Mouse (Mus musculus) heart, postnatal 10 days (tissue): ENCODE measurements around the gene Creb5. TPM values are rescaled to one million over a fixed set of nuclear protein-coding genes. Genes with fewer than 3 reads are reported as not detected.

ENCODE experiments used
- DNase-seq, 2 experiments: peaks; one replicate each; pipeline ENCODE4 v3.0.0; 2021
- intact Hi-C: fragments of 180-260 bp; cut with DNase I; formaldehyde crosslinking; loops from one replicate; pipeline ENCODE4 v1.15.1; 2025
- total RNA-seq, 2 experiments: library from RNA; stranded (reverse); gene quantifications; 2 replicates each; pipeline ENCODE4 v1.2.3; 2021

The Creb5 gene
- total RNA-seq, 2 experiments from 2014 or later = 26.2 to 30.8 TPM

DNA sequence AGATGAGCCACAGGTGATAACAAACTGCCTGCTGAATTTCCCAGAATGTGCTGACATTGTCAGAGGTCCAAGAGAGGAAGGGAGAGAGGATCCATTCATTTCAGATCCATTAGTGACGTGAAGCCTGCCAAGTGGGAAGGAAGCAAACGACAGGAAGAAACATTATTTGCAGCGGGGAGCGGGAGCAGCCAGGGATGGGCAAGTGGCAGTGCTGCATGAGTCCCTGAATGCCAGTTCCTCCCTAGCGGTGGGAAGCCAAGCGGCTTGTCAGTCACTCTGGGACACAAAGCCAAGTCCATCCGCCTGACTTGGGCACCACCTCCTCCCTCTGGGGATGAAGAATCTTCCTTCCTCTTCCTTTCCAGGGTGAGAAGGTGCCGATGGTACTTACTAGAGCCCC lies 183.5 kb downstream of the Creb5 start:
- intact Hi-C loops = no loop called here
- DNase-seq = peak; percentile 41

- intact Hi-C loops = no loop called here
- DNase-seq = no peak
Observed at GRCm38 (mm10) chr6:53470999-53471591, 184.0 kb downstream of the Creb5 start.

DNA sequence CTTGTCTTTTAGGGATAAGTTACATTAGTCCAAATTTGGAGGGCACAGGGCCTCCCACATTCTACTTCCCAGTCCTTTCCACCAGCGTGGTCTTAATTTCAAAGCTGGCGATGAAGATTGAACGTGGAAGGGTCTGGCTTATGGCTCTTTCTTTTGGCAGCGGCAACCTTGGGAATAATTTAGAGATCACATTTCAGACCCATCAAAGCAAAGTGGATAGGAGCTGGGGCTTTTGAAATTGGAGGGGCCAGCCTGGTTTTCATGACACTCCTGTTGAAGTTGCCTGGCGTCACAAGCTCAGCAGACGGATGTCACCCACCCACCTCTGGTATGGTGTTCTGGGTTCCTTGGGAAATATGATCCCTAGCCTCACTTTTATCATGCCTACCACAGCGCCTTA lies 185.7 kb downstream of the Creb5 start:
- no peak for DNase-seq
- intact Hi-C loops = no loop called here

DNA sequence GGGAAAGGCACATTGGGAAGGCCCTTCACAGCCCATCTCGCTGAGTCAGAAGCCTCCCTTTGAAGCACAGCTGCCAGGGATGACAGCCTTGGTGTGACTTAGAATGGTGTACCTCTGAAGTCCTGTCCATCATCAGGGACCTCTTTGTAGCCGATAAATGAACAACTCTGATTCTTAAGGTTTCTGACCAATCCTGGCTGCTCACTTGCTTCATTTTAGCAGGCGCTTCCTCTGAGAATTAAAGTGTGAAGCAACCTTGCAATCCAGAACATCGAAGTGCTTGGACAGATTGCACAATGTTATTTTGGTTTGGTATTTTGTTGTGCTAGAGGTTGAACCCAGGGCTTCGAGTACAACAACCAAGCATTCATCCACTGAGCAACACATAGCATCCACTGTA lies 190.4 kb downstream of the Creb5 start:
- intact Hi-C loops = no loop called here
- no peak for DNase-seq

DNA sequence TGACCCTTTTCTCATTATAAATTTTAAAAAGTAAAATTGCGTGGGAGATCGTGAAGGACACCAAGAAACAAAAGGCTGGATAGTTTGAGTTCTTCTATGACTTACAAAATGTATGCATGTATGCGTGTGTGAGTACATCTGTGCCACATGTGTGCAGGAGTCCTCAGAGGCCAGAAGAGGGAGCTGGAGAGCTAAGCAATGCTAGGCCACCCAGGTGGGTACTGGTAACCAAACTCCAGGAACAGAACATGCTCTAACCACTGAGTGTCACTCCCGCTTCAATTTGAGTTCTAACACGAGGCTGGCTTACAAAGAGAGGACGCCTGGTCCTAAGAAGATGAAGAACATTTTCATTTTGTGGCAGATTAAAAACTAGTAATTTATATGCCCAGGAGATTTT lies 203.8 kb downstream of the Creb5 start:
- DNase-seq = no peak
- intact Hi-C loops = no loop called here

GRCm38 (mm10) chr6:53491331-53491730 lies 204.3 kb downstream of the Creb5 start:
- intact Hi-C loops = no loop called here
- DNase-seq = no peak

GRCm38 (mm10) chr6:53493864-53494263 lies 206.8 kb downstream of the Creb5 start:
- no peak for DNase-seq
- intact Hi-C loops = no loop called here

GRCm38 (mm10) chr6:53495667-53496066 lies 208.6 kb downstream of the Creb5 start:
- intact Hi-C loops = no loop called here
- no peak for DNase-seq

GRCm38 (mm10) chr6:53496325-53496753 lies 209.3 kb downstream of the Creb5 start:
- intact Hi-C loops = no loop called here
- DNase-seq = peak; percentile 62

DNA sequence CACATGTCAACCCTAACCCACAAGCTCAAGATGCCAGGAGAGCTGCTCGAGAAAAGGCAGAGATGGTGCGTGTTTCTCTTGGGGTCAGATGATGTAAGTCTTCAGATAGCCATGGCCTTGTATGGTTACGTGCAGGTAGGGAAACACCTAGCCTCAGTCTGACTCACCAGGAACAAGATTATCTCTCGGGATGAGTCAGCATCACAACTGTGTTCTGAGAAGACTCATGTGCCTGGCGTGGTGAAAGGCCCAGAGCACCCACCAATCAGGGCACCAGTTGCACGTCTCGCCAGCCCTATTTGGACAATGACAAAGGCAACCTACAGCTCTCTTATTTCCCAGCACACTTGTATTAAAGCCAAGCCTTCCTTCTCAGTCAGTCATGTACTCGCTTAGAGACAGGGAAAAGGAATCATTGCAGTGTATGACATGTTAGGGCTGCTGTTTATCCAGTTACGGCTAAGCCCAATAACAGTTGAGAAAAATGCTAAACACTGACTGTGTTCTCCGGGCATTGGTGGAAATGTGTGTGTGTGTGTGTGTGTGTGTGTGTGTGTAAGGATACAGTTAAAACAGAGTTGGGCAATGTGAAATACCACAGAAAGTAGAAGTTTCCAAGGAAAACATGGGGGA lies 210.9 kb downstream of the Creb5 start:
- intact Hi-C loops = no loop called here
- no peak for DNase-seq

- no peak for DNase-seq
- intact Hi-C loops = no loop called here
Observed at GRCm38 (mm10) chr6:53499621-53500295, 212.7 kb downstream of the Creb5 start.

DNA sequence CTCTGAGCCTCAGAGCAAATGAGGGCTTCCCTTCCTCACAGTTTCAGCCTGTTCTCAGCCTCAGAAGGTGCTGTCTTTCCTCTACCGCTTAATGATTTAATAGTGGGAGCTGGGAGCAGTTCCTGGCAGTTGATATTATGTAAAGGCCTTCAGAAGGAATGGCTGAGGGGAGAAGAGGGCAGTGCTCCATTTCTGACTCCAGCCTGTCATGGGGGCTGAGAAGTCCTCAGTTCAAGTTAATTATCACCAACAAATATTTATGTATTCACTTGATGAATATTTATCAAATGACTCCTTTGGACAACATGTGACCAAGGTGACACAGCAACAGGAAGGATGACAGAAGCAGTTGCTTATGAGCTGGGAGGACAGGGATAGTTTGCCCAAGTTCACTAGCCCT lies 214.2 kb downstream of the Creb5 start:
- DNase-seq = no peak
- intact Hi-C loops = no loop called here

- intact Hi-C loops = loop anchor here (5.0 kb wide), 1 partner anchor 220 kb away; the partner anchor contains the start of gene Creb5
- peak; percentile 46 to 57 for DNase-seq
Observed at GRCm38 (mm10) chr6:53506947-53507564, 220.0 kb downstream of the Creb5 start.

GRCm38 (mm10) chr6:53508847-53509494 lies 221.9 kb downstream of the Creb5 start:
- no peak for DNase-seq
- intact Hi-C loops = loop anchor here (5.0 kb wide), 1 partner anchor 222 kb away; the partner anchor contains the start of gene Creb5

GRCm38 (mm10) chr6:53510005-53510404 lies 222.9 kb downstream of the Creb5 start:
- intact Hi-C loops = no loop called here
- no peak for DNase-seq

DNA sequence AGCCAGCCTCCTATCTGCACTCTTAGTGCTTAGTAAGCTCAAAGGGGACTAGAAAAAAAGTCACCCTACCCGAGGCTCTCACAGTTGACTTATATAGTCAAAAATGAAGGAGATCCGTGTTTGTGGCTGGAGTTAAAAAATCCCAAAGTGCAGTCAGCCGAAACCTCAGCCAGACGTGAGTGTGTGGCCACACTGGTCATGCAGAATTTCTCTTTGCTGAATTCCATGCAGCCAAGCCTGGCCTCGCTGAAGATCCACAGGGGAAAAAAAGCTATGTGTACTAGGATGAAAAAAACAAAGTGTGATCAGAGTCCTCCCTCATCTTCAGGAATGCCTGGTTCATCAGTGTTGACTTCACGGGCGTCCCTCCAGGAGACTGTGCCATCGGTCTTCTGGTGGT lies 225.2 kb downstream of the Creb5 start:
- intact Hi-C loops = no loop called here
- DNase-seq = no peak

DNA sequence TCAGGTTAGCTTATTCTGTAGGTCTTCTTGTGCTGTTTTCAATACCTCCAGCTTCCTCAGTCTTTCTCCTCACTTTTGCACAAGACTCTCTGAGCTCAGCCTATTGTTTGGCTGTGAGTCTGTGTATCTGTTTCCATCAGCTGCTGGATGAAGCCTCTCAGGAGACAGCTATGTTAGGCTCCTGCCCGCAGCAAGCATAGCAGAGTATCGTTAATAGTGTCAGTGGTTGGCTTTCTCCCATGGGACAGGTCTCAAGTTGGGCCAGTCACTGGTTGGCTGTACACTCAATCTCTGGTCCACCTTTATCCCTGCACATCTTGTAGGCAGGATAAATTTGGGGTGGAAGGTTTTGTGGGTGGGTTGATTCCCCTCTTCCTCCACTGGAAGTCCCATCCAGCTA lies 226.3 kb downstream of the Creb5 start:
- no peak for DNase-seq
- intact Hi-C loops = no loop called here

DNA sequence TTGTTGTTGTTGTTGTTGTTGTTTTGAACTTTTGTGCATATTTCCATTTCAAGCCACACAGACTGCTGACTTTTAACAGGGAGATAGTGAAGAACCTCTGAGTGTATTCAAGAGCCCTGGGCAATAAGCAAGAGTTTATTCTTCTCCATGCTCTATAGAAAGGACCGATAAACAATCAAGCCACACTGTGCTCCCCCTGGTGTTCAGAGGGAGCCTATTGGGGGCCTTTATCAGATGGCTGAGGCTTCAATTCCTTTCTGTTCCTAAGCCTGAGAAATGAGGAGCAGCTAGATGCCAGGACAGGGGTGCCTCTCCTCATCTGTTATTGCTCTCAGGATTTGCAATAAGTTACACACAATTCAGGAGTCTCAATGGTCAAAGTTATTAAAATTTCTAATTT lies 227.8 kb downstream of the Creb5 start:
- DNase-seq = no peak
- intact Hi-C loops = no loop called here

GRCm38 (mm10) chr6:53515611-53516010 lies 228.5 kb downstream of the Creb5 start:
- peak; percentile 35 to 43 for DNase-seq
- intact Hi-C loops = no loop called here

GRCm38 (mm10) chr6:53517371-53517945 lies 230.4 kb downstream of the Creb5 start:
- peak; percentile 43 to 51 for DNase-seq
- intact Hi-C loops = no loop called here
